Mouse (Mus musculus): ENCODE results near the gene Git2. TPM values are rescaled to one million over a fixed set of nuclear protein-coding genes. Genes with fewer than 3 reads are reported as not detected.
A peak's percentile ranks its signal among the peaks of the same experiment; 100 is the strongest.

Git2 gene
- total RNA-seq, 2 experiments from 2014 or later: 42.7 to 43.7 TPM

GRCm38 (mm10) chr5:114709357-114709756 is 66.0 kb downstream of the Git2 start:
- H3K27ac ChIP-seq: no peak overlapping the region
- H3K4me3 ChIP-seq: no peak overlapping the region
- no peak for DNase-seq (ENCODE audit: extremely low spot score in 1 of 2, low spot score in 2 of 2)
- no peak for TF ChIP-seq CTCF (IDR thresholded peaks at IDR 0.05)
- intact Hi-C loops (cut with DNase I): no loop called here

- TF ChIP-seq CTCF (IDR thresholded peaks at IDR 0.05): no peak
- Histone ChIP-seq H3K4me3 (peak overlapping the region; percentile 76), H3K27ac (no peak overlapping the region)
- intact Hi-C loops (cut with DNase I): no loop called here
- no peak for DNase-seq (ENCODE audit: extremely low spot score in 1 of 2, low spot score in 2 of 2)
Measured at GRCm38 (mm10) chr5:114708491-114708890, 66.8 kb downstream of the Git2 start.

GRCm38 (mm10) chr5:114707265-114708068 is 67.8 kb downstream of the Git2 start, which contains the start of gene Tchp:
Tchp (plus strand) TSS chr5:114707760.
- H3K4me3 ChIP-seq: peak within 1 kb of the TSS; percentile 76
- intact Hi-C loops (cut with DNase I): loop anchor here (1.0 kb wide), 1 partner anchor 66 kb away; no protein-coding TSS in a partner anchor
- peak; percentile 94 to 97 for DNase-seq (ENCODE audit: extremely low spot score in 1 of 2, low spot score in 2 of 2)
- TF ChIP-seq CTCF (IDR thresholded peaks at IDR 0.05): peak; percentile 78
- H3K27ac ChIP-seq: 0 out of 2 replicates have a peak within 1 kb of the TSS, but pooled peaks have one; percentile 50

GRCm38 (mm10) chr5:114702403-114703392 is 72.6 kb downstream of the Git2 start:
- intact Hi-C loops (cut with DNase I): loop anchor here (5.0 kb wide), 1 partner anchor 155 kb away; the partner anchor contains the start of gene Gm9936
- Histone ChIP-seq H3K27ac (no peak overlapping the region), H3K4me3 (no peak overlapping the region)
- TF ChIP-seq CTCF (IDR thresholded peaks at IDR 0.05): peak; percentile 18
- DNase-seq (ENCODE audit: extremely low spot score in 1 of 2, low spot score in 2 of 2): no peak

- H3K27ac ChIP-seq: no peak overlapping the region
- intact Hi-C loops (cut with DNase I): loop anchor here (5.0 kb wide), 1 partner anchor 62 kb away; no protein-coding TSS in a partner anchor
- DNase-seq (ENCODE audit: extremely low spot score in 1 of 2, low spot score in 2 of 2): no peak
- H3K4me3 ChIP-seq: no peak overlapping the region
- no peak for TF ChIP-seq CTCF (IDR thresholded peaks at IDR 0.05)
Measured at GRCm38 (mm10) chr5:114699015-114699414, 76.3 kb downstream of the Git2 start.

- DNase-seq (ENCODE audit: extremely low spot score in 1 of 2, low spot score in 2 of 2): peak; percentile 58 to 63
- H3K27ac ChIP-seq: no peak overlapping the region
- TF ChIP-seq CTCF (IDR thresholded peaks at IDR 0.05): no peak
- no peak overlapping the region for H3K4me3 ChIP-seq
- intact Hi-C loops (cut with DNase I): loop anchor here (5.0 kb wide), 1 partner anchor 61 kb away; no protein-coding TSS in a partner anchor
Measured at GRCm38 (mm10) chr5:114698044-114698746, 77.1 kb downstream of the Git2 start.

GRCm38 (mm10) chr5:114696939-114697338 is 78.4 kb downstream of the Git2 start:
- H3K4me3 ChIP-seq: no peak overlapping the region
- intact Hi-C loops (cut with DNase I): loop anchor here (5.0 kb wide), 1 partner anchor 60 kb away; no protein-coding TSS in a partner anchor
- H3K27ac ChIP-seq: no peak overlapping the region
- no peak for TF ChIP-seq CTCF (IDR thresholded peaks at IDR 0.05)
- DNase-seq (ENCODE audit: extremely low spot score in 1 of 2, low spot score in 2 of 2): no peak

- DNase-seq (ENCODE audit: extremely low spot score in 1 of 2, low spot score in 2 of 2): no peak
- Histone ChIP-seq H3K27ac (no peak overlapping the region), H3K4me3 (no peak overlapping the region)
- no peak; the same call in 1 of the 2 replicates for TF ChIP-seq CTCF (IDR thresholded peaks at IDR 0.05)
- intact Hi-C loops (cut with DNase I): loop anchor here (5.0 kb wide), 1 partner anchor 58 kb away; no protein-coding TSS in a partner anchor
Measured at GRCm38 (mm10) chr5:114695775-114696174, 79.5 kb downstream of the Git2 start.

- intact Hi-C loops (cut with DNase I): loop anchor here (1.0 kb wide), 1 partner anchor 24 kb away; no protein-coding TSS in a partner anchor
Measured at GRCm38 (mm10) chr5:114690633-114691567, 84.4 kb downstream of the Git2 start, which contains the start of gene Gltp. Gltp (minus strand) TSS chr5:114690984.

More at GRCm38 (mm10) chr5:114690633-114691567, 84.4 kb downstream of the Git2 start, which contains the start of gene Gltp:
- H3K4me3 ChIP-seq: peak within 1 kb of the TSS; percentile 95
- peak within 1 kb of the TSS; percentile 90 for H3K27ac ChIP-seq
- peak; percentile 95 to 98 for DNase-seq (ENCODE audit: extremely low spot score in 1 of 2, low spot score in 2 of 2)
- TF ChIP-seq CTCF (IDR thresholded peaks at IDR 0.05): peak; percentile 50

All from left cerebral cortex, adult 2 months (tissue).